Mouse (Mus musculus): Measurements from ENCODE around the gene Mrpl51. TPM values are rescaled to one million over a fixed set of nuclear protein-coding genes. Genes with fewer than 3 reads are reported as not detected.

The Mrpl51 gene
- total RNA-seq, 2 experiments from 2014 or later: 69.1 to 74.5 TPM

DNA sequence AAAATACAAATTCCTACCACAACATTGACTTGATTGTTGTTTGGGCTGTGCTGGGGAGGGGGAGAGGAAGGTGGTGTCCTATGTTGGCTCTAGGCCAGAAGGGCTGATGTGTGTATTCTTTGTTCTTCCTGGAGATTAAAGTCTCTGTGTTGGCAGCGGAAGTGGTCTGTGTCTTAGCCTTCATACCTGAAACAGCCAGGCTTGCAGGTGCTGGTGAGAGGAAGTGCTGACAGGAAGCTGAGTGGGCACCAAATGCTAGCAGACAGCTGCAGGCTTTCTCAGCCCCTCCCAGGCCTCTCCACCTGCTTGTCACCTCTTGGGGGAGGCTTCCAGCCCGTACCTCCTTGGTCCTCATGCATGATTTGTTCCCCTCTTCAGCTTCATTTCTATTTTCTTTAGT, 30.5 kb downstream of the Mrpl51 start:
- TF ChIP-seq CTCF (IDR thresholded peaks at IDR 0.05): no peak
- Histone ChIP-seq H3K4me3 (no peak overlapping the region), H3K27ac (no peak overlapping the region)
- intact Hi-C loops (cut with DNase I): no loop called here
- no peak for DNase-seq (ENCODE audit: extremely low spot score in 1 of 2, low spot score in 2 of 2)

DNA sequence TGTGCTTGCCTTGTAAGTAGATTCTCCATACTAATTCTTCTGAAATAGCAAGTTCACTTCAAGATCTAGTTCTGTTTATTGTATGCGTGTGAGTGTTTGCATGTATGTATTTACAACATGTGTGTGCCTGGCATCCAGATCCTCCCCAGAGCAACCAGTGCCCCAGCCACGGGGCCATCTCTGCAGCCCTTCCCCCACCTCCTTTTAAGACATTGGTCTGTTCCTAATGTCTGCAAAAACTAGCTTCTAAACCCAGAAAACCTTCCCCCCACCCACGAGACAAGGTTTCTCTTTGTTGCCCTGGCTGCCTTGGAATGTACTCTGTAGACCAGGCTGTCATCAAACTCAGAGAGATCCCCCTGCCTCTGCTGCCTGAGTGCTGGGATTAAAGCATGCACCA, 31.0 kb downstream of the Mrpl51 start:
- no peak overlapping the region for H3K4me3 ChIP-seq
- no peak for TF ChIP-seq CTCF (IDR thresholded peaks at IDR 0.05)
- DNase-seq (ENCODE audit: extremely low spot score in 1 of 2, low spot score in 2 of 2): no peak
- H3K27ac ChIP-seq: no peak overlapping the region
- intact Hi-C loops (cut with DNase I): no loop called here

DNA sequence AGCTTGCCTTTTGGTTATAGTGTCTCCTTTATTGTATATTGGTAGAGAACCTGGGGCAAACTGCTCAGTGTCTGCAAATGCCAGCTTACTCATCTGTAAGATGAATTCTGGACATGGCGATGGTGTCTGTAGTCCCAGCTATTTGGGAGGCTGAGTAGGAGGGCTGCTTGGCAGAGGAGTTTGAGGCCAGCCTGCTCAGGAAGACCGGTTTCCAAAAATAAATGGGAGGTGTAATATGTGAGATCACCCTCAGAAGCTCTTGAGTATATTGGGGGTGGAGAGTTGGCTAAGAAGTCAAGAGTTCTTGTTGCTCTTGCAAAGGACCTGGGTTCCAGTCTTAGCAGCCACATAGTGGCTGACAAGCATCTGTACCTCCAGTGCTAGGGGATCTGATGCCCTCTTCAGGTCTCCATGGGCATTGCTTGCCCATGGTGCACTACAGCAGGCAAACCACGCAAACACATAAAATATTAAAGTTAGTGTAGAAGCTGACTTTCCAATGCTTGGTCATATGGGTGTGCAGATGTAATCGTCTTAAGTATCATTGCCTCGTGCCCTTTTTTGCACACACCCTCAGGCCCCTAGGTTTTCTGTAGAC, 34.0 kb downstream of the Mrpl51 start:
- H3K4me3 ChIP-seq: no peak overlapping the region
- H3K27ac ChIP-seq: no peak overlapping the region
- intact Hi-C loops (cut with DNase I): no loop called here
- DNase-seq (ENCODE audit: extremely low spot score in 1 of 2, low spot score in 2 of 2): peak in 1 of 2 experiments; percentile 53
- TF ChIP-seq CTCF (IDR thresholded peaks at IDR 0.05): peak; percentile 57

DNA sequence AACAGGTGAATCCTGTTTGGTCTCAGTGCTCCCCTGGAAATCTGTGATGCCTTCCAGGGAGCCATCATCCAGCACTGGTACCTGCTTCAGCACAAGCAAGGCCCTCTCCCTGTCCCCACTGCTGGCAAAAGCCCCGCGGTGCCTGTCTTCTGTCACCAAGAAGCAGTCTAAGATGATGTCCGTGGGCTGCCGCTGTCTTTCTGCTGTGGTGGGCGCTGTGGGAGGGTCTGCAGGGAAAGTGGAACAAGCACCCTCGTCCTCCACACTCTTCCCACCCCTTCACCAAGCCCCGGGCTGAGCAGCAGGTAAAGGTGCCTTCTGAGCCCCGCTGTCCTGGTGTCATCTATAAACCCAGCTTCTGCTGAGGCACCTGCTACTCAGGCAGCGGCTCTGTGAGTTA, 39.0 kb downstream of the Mrpl51 start:
- H3K4me3 ChIP-seq: no peak overlapping the region
- TF ChIP-seq CTCF (IDR thresholded peaks at IDR 0.05): no peak
- DNase-seq (ENCODE audit: extremely low spot score in 1 of 2, low spot score in 2 of 2): no peak
- intact Hi-C loops (cut with DNase I): loop anchor here (5.0 kb wide), 1 partner anchor 37 kb away; no protein-coding TSS in a partner anchor
- H3K27ac ChIP-seq: no peak overlapping the region

GRCm38 (mm10) chr6:125231117-125232044, 39.8 kb downstream of the Mrpl51 start, which contains the start of gene Tapbpl:
Gene Tapbpl (minus strand): TSS chr6:125231860.
- intact Hi-C loops (cut with DNase I): loop anchor here (5.0 kb wide), 1 partner anchor 36 kb away; no protein-coding TSS in a partner anchor

GRCm38 (mm10) chr6:125232045-125232437, 40.4 kb downstream of the Mrpl51 start:
- DNase-seq (ENCODE audit: extremely low spot score in 1 of 2, low spot score in 2 of 2): no peak
- Histone ChIP-seq H3K4me3 (peak overlapping the region; percentile 59), H3K27ac (peak overlapping the region; percentile 58)
- no peak for TF ChIP-seq CTCF (IDR thresholded peaks at IDR 0.05)
- intact Hi-C loops (cut with DNase I): loop anchor here (5.0 kb wide), 1 partner anchor 35 kb away; no protein-coding TSS in a partner anchor

More at GRCm38 (mm10) chr6:125231117-125232044, 39.8 kb downstream of the Mrpl51 start, which contains the start of gene Tapbpl:
- peak within 1 kb of the TSS; percentile 58 for H3K27ac ChIP-seq
- H3K4me3 ChIP-seq: peak within 1 kb of the TSS; percentile 59
- peak in 1 of 2 experiments; percentile 37 for DNase-seq (ENCODE audit: extremely low spot score in 1 of 2, low spot score in 2 of 2)
- TF ChIP-seq CTCF (IDR thresholded peaks at IDR 0.05): no peak

GRCm38 (mm10) chr6:125232516-125232915, 40.9 kb downstream of the Mrpl51 start:
- intact Hi-C loops (cut with DNase I): loop anchor here (5.0 kb wide), 1 partner anchor 35 kb away; no protein-coding TSS in a partner anchor
- Histone ChIP-seq H3K27ac (no peak overlapping the region), H3K4me3 (no peak overlapping the region)
- DNase-seq (ENCODE audit: extremely low spot score in 1 of 2, low spot score in 2 of 2): no peak
- no peak for TF ChIP-seq CTCF (IDR thresholded peaks at IDR 0.05)

DNA sequence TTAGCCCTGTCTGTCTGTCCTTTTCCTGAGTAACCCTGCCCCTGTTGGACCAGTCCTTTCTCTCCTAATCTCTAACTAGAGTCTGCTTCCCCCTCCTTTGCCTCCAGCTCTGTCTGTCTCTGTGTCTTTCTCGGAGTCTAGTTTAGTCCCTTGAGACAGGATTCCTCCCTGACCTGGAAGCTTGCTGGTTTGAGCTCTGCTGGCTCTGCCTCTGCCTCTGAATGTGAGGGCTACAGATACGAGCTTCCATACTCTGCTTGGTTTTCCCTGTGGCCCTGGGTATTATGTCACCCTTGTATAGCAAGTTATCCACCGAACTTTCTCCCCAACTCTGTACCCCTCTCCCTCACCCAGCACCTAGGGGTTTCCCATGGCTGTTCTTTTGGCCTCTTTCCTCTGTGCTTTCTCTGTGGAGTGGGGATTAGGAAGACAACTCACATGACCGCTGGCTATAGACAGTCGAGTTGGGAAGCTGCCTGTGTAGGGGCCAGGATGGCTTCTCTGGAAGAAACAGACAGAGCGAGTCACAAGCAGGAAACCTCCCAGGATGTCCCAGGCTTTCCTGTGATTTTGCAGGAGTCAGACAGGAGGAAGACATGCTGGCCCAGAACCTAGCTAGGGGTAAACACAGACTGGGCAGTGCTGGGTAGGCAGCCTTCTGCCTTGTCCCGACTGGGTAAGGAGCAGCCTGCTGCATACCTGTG, 42.4 kb downstream of the Mrpl51 start:
- H3K27ac ChIP-seq: no peak overlapping the region
- H3K4me3 ChIP-seq: no peak overlapping the region
- intact Hi-C loops (cut with DNase I): loop anchor here (5.0 kb wide), 1 partner anchor 33 kb away; no protein-coding TSS in a partner anchor
- no peak for DNase-seq (ENCODE audit: extremely low spot score in 1 of 2, low spot score in 2 of 2)
- no peak for TF ChIP-seq CTCF (IDR thresholded peaks at IDR 0.05)

- no peak for TF ChIP-seq CTCF (IDR thresholded peaks at IDR 0.05)
- intact Hi-C loops (cut with DNase I): loop anchor here (5.0 kb wide), 1 partner anchor 33 kb away; no protein-coding TSS in a partner anchor
Observed at GRCm38 (mm10) chr6:125234520-125234828, 42.9 kb downstream of the Mrpl51 start.

DNA sequence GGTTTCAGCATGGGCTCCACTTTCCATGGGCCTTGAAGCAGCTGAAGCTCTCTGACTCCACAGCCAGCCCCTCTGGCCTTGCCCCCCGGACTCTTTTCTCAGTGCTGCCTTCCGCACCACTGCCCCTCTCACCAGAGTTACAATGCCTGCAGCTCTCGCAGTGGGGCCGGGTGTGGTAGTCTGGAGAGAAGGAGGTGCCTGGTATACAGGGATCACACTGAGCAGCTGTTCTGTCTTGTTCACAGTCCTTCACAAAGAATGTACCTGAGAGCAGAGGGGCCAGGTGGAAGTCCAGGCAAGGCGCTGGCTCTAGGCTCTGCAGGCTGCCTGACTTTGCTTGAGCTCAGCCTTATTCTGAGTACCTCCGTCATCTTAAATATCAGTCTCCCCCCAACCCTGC, 44.7 kb downstream of the Mrpl51 start:
- intact Hi-C loops (cut with DNase I): no loop called here
- no peak for TF ChIP-seq CTCF (IDR thresholded peaks at IDR 0.05)
- H3K4me3 ChIP-seq: no peak overlapping the region
- H3K27ac ChIP-seq: no peak overlapping the region
- no peak for DNase-seq (ENCODE audit: extremely low spot score in 1 of 2, low spot score in 2 of 2)

More at GRCm38 (mm10) chr6:125234520-125234828, 42.9 kb downstream of the Mrpl51 start:
- Histone ChIP-seq H3K4me3 (no peak overlapping the region), H3K27ac (no peak overlapping the region)
- no peak for DNase-seq (ENCODE audit: extremely low spot score in 1 of 2, low spot score in 2 of 2)

GRCm38 (mm10) chr6:125236782-125237181, 45.2 kb downstream of the Mrpl51 start, which contains the start of gene Cd27:
Gene Cd27 (minus strand): TSS chr6:125237010.
- intact Hi-C loops (cut with DNase I): no loop called here
- no peak for TF ChIP-seq CTCF (IDR thresholded peaks at IDR 0.05)
- Histone ChIP-seq H3K27ac (no peak within 1 kb of the TSS), H3K4me3 (no peak within 1 kb of the TSS)
- DNase-seq (ENCODE audit: extremely low spot score in 1 of 2, low spot score in 2 of 2): no peak
